Mouse (Mus musculus): ENCODE results near the gene Mfap2. TPM values are rescaled to one million over a fixed set of nuclear protein-coding genes. Genes with fewer than 3 reads are reported as not detected.

Mfap2 gene
- 250 and 275 TPM in 2 replicates for polyA plus RNA-seq (2016; fragmentation: Nextera tagmentation; extraction: Ambion mirVana)

GRCm38 (mm10) chr4:141010118-141010517 is at the start of gene Mfap2:
Gene Mfap2 (plus strand): TSS chr4:141010418.
- Histone ChIP-seq H3K4me2 (peak within 1 kb of the TSS; percentile 80), H3K36me3 (replicated peaks) (peaks cover 55% of the 10 kb centered on the region)

GRCm38 (mm10) chr4:140960781-140961466 is 49.3 kb upstream of the Mfap2 start, which contains the start of gene Sdhb:
Gene Sdhb (plus strand): TSS chr4:140961203.
- peaks cover 17% of the 10 kb centered on the region; the same call in 1 of the 2 replicates for H3K27me3 ChIP-seq
- peak within 1 kb of the TSS; percentile 93 for H3K4me3 ChIP-seq (replicated peaks)
- peak within 1 kb of the TSS; percentile 95 for H3K4me2 ChIP-seq
- peaks cover under 1% of the 10 kb centered on the region; the same call in 1 of the 2 replicates for H3K36me3 ChIP-seq (replicated peaks)
- H3K9me3 ChIP-seq: no peaks in the 10 kb centered on the region
- H3K9ac ChIP-seq: peak within 1 kb of the TSS; percentile 93
- ATAC-seq (ENCODE audit: low FRiP score): peak; percentile 95
- H3K27ac ChIP-seq: peak within 1 kb of the TSS; percentile 83
- 1% methylated on average over 37 of the region's 37 CpGs for WGBS
- peaks cover 50% of the 10 kb centered on the region for H3K4me1 ChIP-seq

More at GRCm38 (mm10) chr4:141010118-141010517, at the start of gene Mfap2:
- H3K9ac ChIP-seq: peak within 1 kb of the TSS; percentile 87
- peaks cover 26% of the 10 kb centered on the region for H3K4me1 ChIP-seq
- WGBS: 20% methylated on average over 7 of the region's 7 CpGs
- no peaks in the 10 kb centered on the region for H3K27me3 ChIP-seq
- H3K27ac ChIP-seq: peak within 1 kb of the TSS; percentile 82
- no peak; the same call in 1 of the 2 replicates for ATAC-seq (ENCODE audit: low FRiP score)
- H3K4me3 ChIP-seq (replicated peaks): peak within 1 kb of the TSS; percentile 77
- H3K9me3 ChIP-seq: 0 out of 2 replicates have a peak, but pooled peaks cover 3% of the 10 kb centered on the region

- Histone ChIP-seq H3K4me2 (peak overlapping the region; percentile 95), H3K36me3 (replicated peaks) (peaks cover 8% of the 10 kb centered on the region; the same call in 1 of the 2 replicates), H3K27ac (peak overlapping the region; percentile 83), H3K4me1 (peaks cover 48% of the 10 kb centered on the region), H3K27me3 (peaks cover 17% of the 10 kb centered on the region; the same call in 1 of the 2 replicates), H3K9me3 (no peaks in the 10 kb centered on the region), H3K9ac (peak overlapping the region; percentile 93), H3K4me3 (replicated peaks) (peak overlapping the region; percentile 93)
- WGBS: 1% methylated on average over 38 of the region's 38 CpGs
- ATAC-seq (ENCODE audit: low FRiP score): peak; percentile 7; the same call in 1 of the 2 replicates
Measured at GRCm38 (mm10) chr4:140961467-140962206, 48.6 kb upstream of the Mfap2 start.

- Histone ChIP-seq H3K4me3 (replicated peaks) (peak overlapping the region; percentile 93), H3K4me1 (peaks cover 41% of the 10 kb centered on the region), H3K9me3 (no peaks in the 10 kb centered on the region), H3K27me3 (peaks cover 10% of the 10 kb centered on the region; the same call in 1 of the 2 replicates), H3K36me3 (replicated peaks) (peaks cover 14% of the 10 kb centered on the region; the same call in 1 of the 2 replicates), H3K27ac (0 out of 2 replicates have a peak overlapping the region, but pooled peaks have one; percentile 31), H3K9ac (peak overlapping the region; percentile 93), H3K4me2 (peak overlapping the region; percentile 95)
- 76% methylated on average over 8 of the region's 8 CpGs for WGBS
- ATAC-seq (ENCODE audit: low FRiP score): no peak
Measured at GRCm38 (mm10) chr4:140962207-140962909, 47.9 kb upstream of the Mfap2 start.

GRCm38 (mm10) chr4:140962950-140963349 is 47.3 kb upstream of the Mfap2 start:
- Histone ChIP-seq H3K27me3 (peaks cover 7% of the 10 kb centered on the region; the same call in 1 of the 2 replicates), H3K4me1 (peaks cover 38% of the 10 kb centered on the region), H3K27ac (no peak overlapping the region), H3K9ac (no peak overlapping the region), H3K4me2 (no peak overlapping the region), H3K4me3 (replicated peaks) (no peak overlapping the region), H3K36me3 (replicated peaks) (peaks cover 20% of the 10 kb centered on the region), H3K9me3 (no peaks in the 10 kb centered on the region)
- WGBS: 48% methylated on average over 5 of the region's 5 CpGs
- ATAC-seq (ENCODE audit: low FRiP score): no peak

- Histone ChIP-seq H3K9ac (no peak overlapping the region), H3K4me1 (peaks cover 38% of the 10 kb centered on the region), H3K9me3 (no peaks in the 10 kb centered on the region), H3K27me3 (no peaks in the 10 kb centered on the region), H3K36me3 (replicated peaks) (peaks cover 28% of the 10 kb centered on the region), H3K4me3 (replicated peaks) (no peak overlapping the region), H3K4me2 (no peak overlapping the region), H3K27ac (no peak overlapping the region)
- 89% methylated on average over 9 of the region's 9 CpGs for WGBS
- ATAC-seq (ENCODE audit: low FRiP score): no peak
Measured at GRCm38 (mm10) chr4:140963941-140964597, 46.1 kb upstream of the Mfap2 start.

GRCm38 (mm10) chr4:140964620-140965019 is 45.6 kb upstream of the Mfap2 start:
- 16% methylated on average over 7 of the region's 7 CpGs for WGBS
- no peak overlapping the region for H3K4me3 ChIP-seq (replicated peaks)
- no peaks in the 10 kb centered on the region for H3K9me3 ChIP-seq
- peaks cover 34% of the 10 kb centered on the region for H3K36me3 ChIP-seq (replicated peaks)
- no peak overlapping the region for H3K9ac ChIP-seq
- H3K4me1 ChIP-seq: peaks cover 38% of the 10 kb centered on the region
- peak; percentile 21; the same call in 1 of the 2 replicates for ATAC-seq (ENCODE audit: low FRiP score)
- no peaks in the 10 kb centered on the region for H3K27me3 ChIP-seq
- H3K4me2 ChIP-seq: no peak overlapping the region
- H3K27ac ChIP-seq: no peak overlapping the region

- H3K4me2 ChIP-seq: no peak overlapping the region
- H3K9ac ChIP-seq: no peak overlapping the region
- no peaks in the 10 kb centered on the region for H3K27me3 ChIP-seq
- WGBS: 85% methylated on average over 11 of the region's 11 CpGs
- no peaks in the 10 kb centered on the region for H3K9me3 ChIP-seq
- H3K27ac ChIP-seq: no peak overlapping the region
- ATAC-seq (ENCODE audit: low FRiP score): no peak
- H3K4me3 ChIP-seq (replicated peaks): no peak overlapping the region
- H3K4me1 ChIP-seq: peaks cover 20% of the 10 kb centered on the region
- peaks cover 62% of the 10 kb centered on the region for H3K36me3 ChIP-seq (replicated peaks)
Measured at GRCm38 (mm10) chr4:140967386-140968159, 42.6 kb upstream of the Mfap2 start.

- no peaks in the 10 kb centered on the region for H3K27me3 ChIP-seq
- WGBS: 90% methylated on average over 13 of the region's 13 CpGs
- no peaks in the 10 kb centered on the region for H3K4me1 ChIP-seq
- H3K27ac ChIP-seq: no peak overlapping the region
- ATAC-seq (ENCODE audit: low FRiP score): no peak
- no peak overlapping the region for H3K9ac ChIP-seq
- H3K4me3 ChIP-seq (replicated peaks): no peak overlapping the region
- no peaks in the 10 kb centered on the region for H3K9me3 ChIP-seq
- peaks cover 95% of the 10 kb centered on the region for H3K36me3 ChIP-seq (replicated peaks)
- no peak overlapping the region for H3K4me2 ChIP-seq
Measured at GRCm38 (mm10) chr4:140971691-140972090, 38.5 kb upstream of the Mfap2 start.

GRCm38 (mm10) chr4:140974408-140974807 is 35.8 kb upstream of the Mfap2 start:
- Histone ChIP-seq H3K4me3 (replicated peaks) (no peak overlapping the region), H3K9me3 (no peaks in the 10 kb centered on the region), H3K27me3 (no peaks in the 10 kb centered on the region), H3K9ac (no peak overlapping the region), H3K4me1 (no peaks in the 10 kb centered on the region), H3K36me3 (replicated peaks) (peaks cover 99% of the 10 kb centered on the region), H3K4me2 (no peak overlapping the region), H3K27ac (no peak overlapping the region)
- 100% methylated on average over 6 of the region's 6 CpGs for WGBS
- no peak for ATAC-seq (ENCODE audit: low FRiP score)

GRCm38 (mm10) chr4:140975356-140975755 is 34.9 kb upstream of the Mfap2 start:
- Histone ChIP-seq H3K4me3 (replicated peaks) (no peak overlapping the region), H3K27me3 (no peaks in the 10 kb centered on the region), H3K4me1 (no peaks in the 10 kb centered on the region), H3K9me3 (no peaks in the 10 kb centered on the region), H3K27ac (no peak overlapping the region), H3K36me3 (replicated peaks) (peaks cover 99% of the 10 kb centered on the region), H3K9ac (no peak overlapping the region), H3K4me2 (no peak overlapping the region)
- no peak for ATAC-seq (ENCODE audit: low FRiP score)
- 97% methylated on average over 7 of the region's 7 CpGs for WGBS

Measured in forebrain, embryonic 12.5 days (tissue).